Mouse (Mus musculus): ENCODE results near the gene Arf4. TPM values are rescaled to one million over a fixed set of nuclear protein-coding genes. Genes with fewer than 3 reads are reported as not detected.

The Arf4 gene
- 100 to 1,000 TPM; 131 to 139 TPM for total RNA-seq (2021)
- long read RNA-seq, experiment 1, transcript Arf4-201 (6 exons, 2,165 nt) = major isoform, 162 of 163 reads
- long read RNA-seq, experiment 1, partial matches to known transcripts = 1 of 163 reads
- long read RNA-seq, experiment 1, other reads (novel, unspliced or antisense) = 0 of 163 reads
- long read RNA-seq, experiment 2, transcript Arf4-201 (6 exons, 2,165 nt) = major isoform, 146 of 147 reads
- long read RNA-seq, experiment 2, partial matches to known transcripts = 0 of 147 reads
- long read RNA-seq, experiment 2, other reads (novel, unspliced or antisense) = 1 of 147 reads

DNA sequence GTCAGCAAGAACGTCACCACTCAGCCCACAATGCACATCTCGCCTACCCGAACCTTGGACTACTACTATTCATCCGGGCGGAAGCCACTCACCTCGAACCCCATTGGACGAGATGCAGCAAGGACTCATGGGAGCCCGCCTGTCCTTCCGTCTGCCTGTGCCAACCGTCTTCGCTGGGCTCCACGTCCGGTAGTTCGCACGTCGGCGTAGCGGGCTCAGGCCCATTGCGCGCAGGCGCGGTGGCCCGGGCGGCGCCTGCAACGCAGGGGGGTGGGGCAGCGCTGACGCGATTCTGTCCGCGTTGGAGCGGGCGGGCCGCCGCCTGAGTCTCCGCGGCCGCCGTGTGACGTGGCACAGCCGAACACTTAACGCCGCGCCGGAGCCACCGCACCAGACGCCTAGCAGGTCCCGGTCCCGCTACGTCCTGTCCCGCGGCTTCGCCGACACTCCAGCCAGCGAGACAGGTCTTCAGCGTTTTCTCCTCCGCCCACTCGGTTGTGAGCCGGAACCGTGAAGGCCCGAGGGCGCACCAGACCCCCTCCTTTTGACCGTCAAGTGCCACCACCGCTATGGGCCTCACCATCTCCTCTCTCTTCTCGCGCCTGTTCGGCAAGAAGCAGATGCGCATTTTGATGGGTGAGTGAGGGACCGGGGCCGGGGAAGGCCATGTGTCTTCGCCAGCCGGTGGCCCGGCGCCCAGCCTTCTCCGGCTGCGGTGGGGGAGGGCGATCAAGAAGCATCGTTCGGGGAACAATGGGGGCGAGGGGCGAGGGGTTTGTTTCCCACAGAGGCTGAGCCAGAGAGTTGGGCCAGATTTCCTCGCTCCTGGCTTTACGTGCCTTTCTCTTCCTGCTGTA is at the start of gene Arf4:
Gene Arf4, plus strand, starts transcription at position 224 of the 857 bp plus-strand sequence.
- intact Hi-C loops (cut with DNase I) = loop anchor here (5.0 to 10.0 kb wide), 2 partner anchors 106 to 153 kb away; partner anchors contain the start of gene Slmap
- peak; percentile 98 to 99 for DNase-seq (ENCODE audit: low spot score in 2 of 2)

DNA sequence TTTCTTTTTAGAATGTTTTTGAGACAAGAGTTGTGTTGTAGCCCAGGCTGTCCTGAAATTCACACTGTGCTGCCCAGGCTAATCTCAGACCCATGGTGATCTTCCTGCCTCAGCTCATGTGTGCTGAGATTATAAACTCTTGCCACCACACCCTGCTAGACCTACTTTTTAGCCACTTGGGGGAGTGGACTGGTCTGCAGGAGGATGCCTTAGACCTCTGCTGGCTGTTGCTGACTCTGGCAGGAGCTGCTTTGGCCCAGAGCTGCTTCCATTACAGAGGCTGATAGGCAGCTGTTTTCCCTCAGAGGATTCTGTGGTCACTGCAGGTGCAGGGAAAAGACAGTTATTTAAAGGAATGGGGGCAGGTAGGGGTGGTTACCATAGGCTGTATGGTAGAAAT is 46.5 kb upstream of the Arf4 start:
- intact Hi-C loops (cut with DNase I) = no loop called here
- DNase-seq (ENCODE audit: low spot score in 2 of 2) = no peak

DNA sequence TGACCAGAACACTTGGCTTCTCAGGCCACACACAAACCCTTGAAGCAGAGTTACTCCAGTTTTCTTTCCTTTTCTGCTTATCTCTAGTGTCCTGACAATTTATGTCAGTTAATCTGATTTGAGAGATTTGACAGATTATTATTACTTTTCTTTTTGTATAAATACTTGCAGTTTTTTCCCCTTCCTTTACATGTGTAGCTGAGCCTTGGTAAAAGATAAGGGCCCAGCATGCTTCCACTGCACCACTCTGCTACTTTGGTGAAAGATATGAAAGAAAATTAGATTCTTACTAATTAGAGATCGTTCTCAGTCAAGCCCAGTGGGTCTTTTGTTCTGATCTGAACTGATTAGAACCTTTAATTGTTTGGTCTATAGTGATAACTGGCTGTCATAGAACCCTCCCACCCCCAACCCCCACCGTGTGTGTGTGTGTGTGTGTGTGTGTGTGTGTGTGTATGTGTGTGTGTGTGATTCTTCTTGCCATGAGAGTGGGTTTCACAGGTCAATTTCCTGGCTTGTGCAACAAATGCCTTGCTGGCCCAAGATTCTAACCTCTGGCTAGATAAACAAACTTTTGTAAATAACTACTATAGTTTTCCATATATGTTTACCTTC is 44.5 kb upstream of the Arf4 start:
- no peak for DNase-seq (ENCODE audit: low spot score in 2 of 2)
- intact Hi-C loops (cut with DNase I) = no loop called here

DNA sequence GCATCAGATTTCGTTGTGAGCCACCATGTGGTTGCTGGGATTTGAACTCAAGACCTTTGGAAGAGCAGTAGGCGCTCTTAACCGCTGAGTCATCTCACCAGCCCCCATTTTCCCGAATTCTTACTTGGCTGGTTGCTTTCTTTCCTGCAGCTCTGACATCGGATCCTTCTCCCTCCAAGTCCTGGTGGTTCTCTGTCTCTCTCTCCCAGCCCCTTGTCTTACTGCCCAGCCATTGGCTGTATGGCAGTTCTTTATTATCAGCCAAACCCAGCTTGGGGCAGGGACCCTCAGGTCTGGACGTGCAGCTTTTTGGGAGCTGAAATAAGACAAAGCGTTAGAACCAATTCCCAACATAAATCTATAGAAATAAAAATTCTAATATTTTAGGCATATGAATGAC is 42.7 kb upstream of the Arf4 start:
- no peak for DNase-seq (ENCODE audit: low spot score in 2 of 2)
- intact Hi-C loops (cut with DNase I) = no loop called here

DNA sequence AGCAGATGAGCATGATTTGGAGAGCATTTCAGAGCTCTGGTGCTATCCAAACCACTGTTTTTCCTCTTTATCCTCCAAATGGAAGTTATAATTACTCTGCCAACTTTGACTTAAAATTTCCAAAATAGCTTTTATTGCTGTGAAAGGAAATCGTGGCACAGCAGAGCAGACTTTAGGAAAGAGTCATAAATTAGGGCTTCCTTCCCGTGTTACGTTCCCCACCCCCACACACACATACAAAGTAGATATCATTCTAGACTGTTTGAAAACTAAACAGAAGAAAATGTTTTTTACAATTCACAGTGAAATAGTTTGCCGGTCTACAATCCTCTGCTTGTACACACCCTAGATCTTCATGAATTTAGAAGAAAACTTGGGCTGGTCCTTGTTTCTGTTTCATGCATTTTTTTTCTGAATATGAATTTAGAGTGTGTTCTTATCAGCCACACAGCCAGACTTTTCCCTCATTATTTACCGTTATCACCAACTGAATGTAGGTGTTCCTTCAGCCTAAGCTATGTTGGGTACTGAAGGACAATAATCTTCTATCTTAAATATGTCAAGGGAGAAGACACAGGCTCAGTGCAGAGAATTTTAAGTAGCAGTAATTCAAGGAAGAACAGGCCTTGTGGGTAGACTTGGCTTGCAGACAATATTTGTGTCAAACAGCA is 42.0 kb upstream of the Arf4 start:
- no peak for DNase-seq (ENCODE audit: low spot score in 2 of 2)
- intact Hi-C loops (cut with DNase I) = no loop called here

DNA sequence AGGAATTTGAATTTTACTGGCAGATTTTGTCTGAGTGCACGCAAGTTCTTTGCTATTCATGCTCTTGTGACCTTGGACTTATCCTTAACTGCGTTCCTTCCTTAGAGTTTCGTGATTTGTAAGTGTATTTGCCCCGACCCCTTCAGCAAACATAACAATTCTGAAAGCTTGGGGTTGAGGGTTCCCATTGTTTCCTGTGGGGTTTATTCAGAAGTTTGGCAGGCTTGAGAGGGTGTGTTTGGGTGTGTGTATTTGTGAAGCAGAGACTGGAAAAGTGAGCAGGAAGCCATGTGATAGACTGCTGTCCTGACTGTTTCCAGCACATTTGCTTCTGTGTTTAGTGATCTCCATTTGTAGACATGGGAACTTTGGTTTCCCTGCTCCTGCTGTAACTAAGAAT is 32.5 kb upstream of the Arf4 start:
- intact Hi-C loops (cut with DNase I) = no loop called here
- no peak for DNase-seq (ENCODE audit: low spot score in 2 of 2)

DNA sequence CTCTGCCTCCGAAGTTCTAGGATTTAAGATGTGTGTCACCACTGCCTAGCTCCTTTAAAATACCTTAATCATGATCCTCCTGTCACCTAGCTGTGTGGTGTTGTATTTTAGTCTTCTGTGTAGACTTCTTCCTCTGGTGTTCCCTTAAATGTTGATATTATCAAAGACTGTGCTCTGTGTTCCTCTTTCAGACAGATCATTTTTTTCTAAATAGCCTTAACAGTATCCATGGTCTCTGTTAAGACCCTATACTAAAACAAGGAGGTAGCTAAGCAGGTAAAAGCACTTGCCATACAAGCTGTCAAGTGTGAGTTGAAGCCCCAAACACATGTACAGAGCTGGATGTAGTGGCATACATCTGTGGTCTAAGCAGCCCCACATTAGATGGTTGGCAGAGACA is 28.2 kb upstream of the Arf4 start:
- intact Hi-C loops (cut with DNase I) = no loop called here
- no peak for DNase-seq (ENCODE audit: low spot score in 2 of 2)

DNA sequence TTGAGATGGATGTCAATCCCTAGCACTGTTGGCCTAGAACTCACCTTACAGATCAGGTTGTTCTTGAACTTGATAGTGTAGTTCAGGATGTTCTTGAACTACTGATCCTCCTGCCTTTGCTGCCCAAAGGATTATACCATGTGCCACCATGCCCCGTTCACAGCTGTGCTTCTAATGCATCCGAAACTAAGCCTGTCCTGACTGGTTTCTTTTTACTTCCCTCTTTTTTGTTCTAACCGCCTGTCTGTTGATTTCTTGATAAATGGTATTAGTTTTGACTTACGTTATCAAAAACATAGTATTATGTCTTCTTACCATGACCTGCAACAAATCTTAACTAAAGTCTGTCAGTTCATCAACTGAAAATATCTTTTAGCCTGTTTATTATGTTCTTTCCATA is 27.2 kb upstream of the Arf4 start:
- intact Hi-C loops (cut with DNase I) = no loop called here
- DNase-seq (ENCODE audit: low spot score in 2 of 2) = no peak

DNA sequence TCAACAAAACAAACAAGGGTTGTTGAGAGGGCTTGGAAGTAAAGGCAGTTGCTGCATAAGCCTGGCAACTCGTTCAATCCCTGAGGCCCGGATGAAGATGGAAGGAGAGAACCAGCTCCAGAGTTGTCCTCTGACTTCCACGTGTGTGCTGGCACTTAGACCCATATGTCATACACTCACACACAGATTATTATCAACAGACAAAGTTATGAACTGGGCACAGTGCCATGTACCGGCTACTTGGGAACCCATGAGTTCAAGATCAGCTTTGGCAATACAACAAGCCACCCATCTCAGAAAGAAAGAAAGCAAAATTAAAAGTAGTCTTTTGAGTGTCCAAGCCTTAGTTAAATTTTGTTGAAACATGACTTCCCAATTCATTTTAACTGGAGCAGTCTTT is 12.6 kb upstream of the Arf4 start:
- DNase-seq (ENCODE audit: low spot score in 2 of 2) = no peak
- intact Hi-C loops (cut with DNase I) = no loop called here

DNA sequence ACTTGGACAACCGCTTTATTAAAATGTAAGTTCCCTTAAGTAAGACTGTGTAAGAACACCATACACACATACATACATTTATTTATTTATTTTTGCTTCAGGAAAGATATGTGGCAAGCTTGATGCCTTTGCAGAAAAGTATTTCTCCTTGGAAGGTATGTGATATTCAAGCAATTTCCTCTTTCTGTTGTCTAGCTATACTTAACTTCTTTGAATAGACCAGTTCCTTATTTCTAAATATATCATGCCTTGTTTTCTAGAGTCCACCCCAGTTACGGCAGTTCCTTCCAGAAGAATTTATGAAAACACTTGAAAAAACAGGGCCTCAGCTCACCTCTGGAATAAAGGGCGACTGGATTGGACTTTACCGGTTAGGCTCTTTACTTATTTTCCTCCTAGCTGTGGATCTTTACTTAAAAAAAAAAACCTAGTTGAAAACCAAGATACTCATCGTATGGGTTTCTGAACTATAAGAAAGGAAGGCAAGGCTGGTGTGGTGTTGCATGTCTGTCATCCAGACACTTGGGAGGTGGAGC is 11.2 kb upstream of the Arf4 start:
- intact Hi-C loops (cut with DNase I) = no loop called here
- no peak for DNase-seq (ENCODE audit: low spot score in 2 of 2)

DNA sequence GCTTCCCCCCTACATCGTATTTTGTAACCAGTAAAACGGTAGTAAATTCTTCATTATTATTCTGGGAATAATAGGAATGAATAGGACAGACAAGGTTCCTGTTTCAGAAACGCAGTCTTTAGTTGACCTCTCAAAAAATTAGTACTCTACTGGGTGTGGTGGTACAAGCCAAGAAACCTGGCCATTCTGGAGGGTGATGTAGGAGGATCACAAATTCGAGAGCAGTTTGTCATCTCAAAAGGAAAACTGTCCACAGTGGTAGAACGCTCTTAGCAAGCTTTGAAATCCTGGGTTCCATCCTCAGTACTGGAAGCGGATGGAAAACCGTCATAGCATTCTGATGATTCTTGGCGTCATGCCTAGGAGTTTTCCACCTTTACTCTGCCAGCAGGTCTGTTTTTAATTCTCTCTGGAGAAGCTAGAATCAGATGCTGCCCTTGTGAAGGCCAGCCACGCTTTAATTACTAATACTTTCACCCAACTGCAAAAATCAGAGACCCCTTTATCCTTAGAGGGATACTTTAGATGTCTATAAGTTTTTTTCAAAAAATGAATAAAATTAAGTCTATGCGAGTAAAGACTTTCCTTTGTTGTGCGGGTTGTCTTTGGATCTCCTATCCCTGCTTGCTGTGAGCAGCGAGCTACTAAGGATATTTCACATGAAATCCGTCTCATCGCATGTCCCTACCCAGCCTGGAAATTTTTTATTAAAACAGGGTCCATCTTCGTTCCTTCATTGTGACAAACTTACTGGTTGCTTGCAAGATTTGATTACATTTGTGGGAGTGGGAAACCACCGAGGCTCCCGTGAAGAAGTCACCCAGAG is 636 bp upstream of the Arf4 start:
- intact Hi-C loops (cut with DNase I) = loop anchor here (5.0 to 10.0 kb wide), 2 partner anchors 105 to 152 kb away; partner anchors contain the start of gene Slmap
- peak; percentile 43 to 51 for DNase-seq (ENCODE audit: low spot score in 2 of 2)

DNA sequence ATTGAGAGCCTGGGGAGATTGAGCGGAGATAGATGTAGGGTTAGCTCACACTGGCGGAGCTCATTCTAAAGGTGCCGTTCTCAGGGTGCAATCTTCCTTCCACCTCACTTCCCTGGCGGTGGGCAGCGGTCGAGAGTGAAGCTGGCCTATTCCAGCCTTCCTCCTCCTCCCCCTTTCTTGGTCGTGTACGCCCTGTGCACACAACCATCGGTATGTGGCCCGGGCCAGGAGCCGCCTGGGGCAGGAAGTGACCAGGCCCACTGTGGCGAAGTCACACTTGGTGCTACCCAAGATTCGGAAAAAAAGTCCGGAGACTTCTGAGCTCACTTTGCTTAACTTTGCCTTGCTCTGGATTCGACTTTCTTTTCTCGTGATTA is 822 bp downstream of the Arf4 start:
- DNase-seq (ENCODE audit: low spot score in 2 of 2) = peak; percentile 19 to 37
- intact Hi-C loops (cut with DNase I) = loop anchor here (5.0 to 10.0 kb wide), 2 partner anchors 106 to 154 kb away; partner anchors contain the start of gene Slmap

DNA sequence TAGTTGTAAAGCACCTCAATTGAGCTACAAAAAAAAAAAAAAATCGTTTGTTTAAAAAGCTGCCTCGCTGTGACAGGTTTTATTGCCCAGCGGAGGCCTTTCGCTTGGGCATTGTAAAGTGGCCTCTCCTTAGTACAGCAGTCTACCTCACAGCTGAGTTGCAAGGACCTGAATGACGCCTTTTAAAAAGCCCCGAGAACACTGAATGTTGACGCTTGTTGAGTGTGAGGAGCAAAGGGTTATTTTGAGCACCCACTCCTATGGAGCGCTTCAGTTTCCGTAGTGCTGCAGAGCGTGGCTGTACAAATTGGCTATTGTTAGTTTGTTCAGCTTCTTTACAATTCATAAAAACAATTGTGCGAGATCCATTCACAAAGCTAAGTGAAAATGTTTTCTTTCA is 1.4 kb downstream of the Arf4 start:
- intact Hi-C loops (cut with DNase I) = loop anchor here (5.0 to 10.0 kb wide), 2 partner anchors 107 to 154 kb away; partner anchors contain the start of gene Slmap
- DNase-seq (ENCODE audit: low spot score in 2 of 2) = no peak

DNA sequence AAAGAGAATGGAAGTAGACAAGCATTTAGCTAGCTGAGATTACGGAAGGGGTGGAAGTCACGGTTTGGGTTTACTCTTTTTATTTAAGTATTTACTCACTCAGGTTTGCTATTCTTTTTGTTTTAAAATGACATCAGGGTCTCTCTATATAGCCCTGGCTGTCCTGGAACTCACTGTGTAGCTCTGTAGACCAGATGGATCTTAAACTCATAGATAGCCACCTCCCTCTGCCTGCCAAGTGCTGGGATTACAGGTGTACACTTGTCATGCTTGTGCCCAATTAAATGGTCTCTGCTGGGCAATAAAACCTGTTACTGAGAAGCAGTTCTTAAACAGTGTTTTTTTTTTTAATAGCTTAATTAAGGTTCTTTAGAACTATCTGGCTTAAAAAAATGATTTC is 2.1 kb downstream of the Arf4 start:
- no peak for DNase-seq (ENCODE audit: low spot score in 2 of 2)
- intact Hi-C loops (cut with DNase I) = loop anchor here (5.0 to 10.0 kb wide), 2 partner anchors 108 to 155 kb away; partner anchors contain the start of gene Slmap

DNA sequence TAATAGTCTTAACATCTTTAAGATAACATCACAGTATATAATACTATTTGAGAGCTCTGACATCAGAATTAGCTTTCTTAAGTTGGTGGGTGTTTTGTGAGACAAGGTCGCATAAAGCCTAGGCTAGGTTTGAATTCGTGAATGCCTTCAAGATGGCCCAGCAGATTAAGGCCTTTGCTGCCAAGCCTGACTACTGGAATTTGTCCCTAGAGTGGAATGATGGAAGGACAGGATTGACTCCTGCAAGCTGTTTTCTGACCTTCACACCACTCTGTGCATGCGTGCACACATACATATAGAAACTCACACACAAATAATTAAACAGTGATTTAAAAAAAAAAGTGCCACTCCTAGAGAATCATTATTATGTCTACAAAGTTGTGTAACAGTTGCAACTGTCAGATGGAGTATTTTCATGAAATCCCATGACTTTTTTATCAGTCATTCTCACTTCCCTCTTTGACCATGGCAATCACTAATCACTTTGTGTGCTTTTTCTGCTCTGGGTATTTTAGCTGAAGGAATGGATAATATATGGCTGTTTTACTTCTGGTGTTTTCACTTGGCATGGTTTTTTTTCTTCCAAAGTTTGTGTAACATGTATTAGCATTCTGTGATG is 5.2 kb downstream of the Arf4 start:
- intact Hi-C loops (cut with DNase I) = no loop called here
- DNase-seq (ENCODE audit: low spot score in 2 of 2) = no peak

DNA sequence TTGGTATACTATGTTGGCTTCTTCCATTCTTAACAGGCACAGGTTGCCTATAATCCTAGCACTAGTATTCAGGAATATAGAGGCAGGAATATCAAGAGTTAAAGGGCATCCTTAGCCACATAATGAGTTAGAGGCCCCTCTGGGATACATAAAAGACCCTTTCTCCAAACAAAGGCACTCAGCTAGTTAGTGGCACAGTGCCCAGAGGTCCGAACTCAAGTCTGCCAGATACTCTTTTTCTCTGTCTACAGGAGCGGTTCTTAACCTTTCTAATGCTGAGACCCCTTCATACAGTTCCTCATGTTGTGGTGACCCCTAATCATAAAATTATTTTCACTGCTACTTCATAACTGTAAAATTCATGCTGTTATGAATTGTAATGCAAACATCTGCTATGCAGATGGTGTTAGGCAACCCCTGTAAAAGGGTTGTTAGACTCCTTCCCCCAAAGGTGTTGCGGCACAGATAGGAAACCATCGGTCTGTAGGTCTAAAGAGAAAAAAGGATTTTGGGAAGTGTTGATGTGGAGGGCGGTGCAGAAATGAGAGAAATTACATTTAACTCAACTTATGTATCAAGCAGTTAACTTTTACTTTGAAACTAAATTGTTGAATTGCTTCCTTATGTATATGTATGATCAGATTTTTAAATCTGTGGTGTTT is 8.2 kb downstream of the Arf4 start:
- intact Hi-C loops (cut with DNase I) = no loop called here
- no peak for DNase-seq (ENCODE audit: low spot score in 2 of 2)

DNA sequence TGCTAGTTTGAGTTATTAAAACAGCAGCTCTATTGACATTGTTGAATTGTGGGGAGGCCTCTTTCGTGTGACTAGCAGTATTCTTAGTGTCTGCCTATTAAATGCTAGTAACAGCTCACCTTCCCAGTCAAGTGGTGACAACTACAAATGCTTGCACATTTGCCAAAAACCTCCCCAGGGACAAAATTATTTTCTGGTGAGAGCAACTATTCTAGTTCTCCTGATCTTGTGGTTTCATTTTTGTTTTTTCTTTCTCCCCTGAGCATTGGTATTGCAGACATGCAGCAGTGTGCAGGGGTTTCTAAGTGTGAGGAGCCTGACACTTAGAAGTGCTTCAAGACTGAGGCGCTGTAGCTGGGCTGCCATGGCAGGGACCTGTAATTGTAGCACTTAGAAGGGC is 9.9 kb downstream of the Arf4 start:
- no peak for DNase-seq (ENCODE audit: low spot score in 2 of 2)
- intact Hi-C loops (cut with DNase I) = no loop called here

DNA sequence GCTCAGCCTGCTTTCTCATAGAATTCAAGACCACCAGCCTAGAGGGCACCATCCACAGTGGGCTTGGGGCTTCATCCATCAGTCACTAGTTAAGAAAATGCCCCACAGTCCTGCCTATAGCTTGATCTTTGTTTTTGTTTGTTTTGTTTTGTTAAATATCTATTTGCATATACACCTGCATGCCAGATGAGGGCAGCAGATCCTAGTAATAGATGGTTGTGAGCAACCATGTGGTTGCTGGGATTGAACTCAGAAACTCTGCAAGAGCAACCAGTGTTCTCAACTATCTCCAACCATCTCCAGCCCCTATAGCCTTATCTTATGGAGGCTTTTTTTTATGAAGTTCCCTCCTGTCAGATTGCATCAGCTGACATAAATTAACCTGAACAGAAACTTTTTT is 14.0 kb downstream of the Arf4 start:
- no peak for DNase-seq (ENCODE audit: low spot score in 2 of 2)
- intact Hi-C loops (cut with DNase I) = no loop called here

Measured in left cerebral cortex, postnatal 14 days (tissue).